Mouse (Mus musculus) midbrain, embryonic 10.5 days (tissue): ENCODE measurements around the gene Brd3os. TPM values are rescaled to one million over a fixed set of nuclear protein-coding genes. Genes with fewer than 3 reads are reported as not detected.

Source experiments
- DNase-seq: peaks from one replicate; pipeline ENCODE4 v3.0.0-alpha.2; 2017; ENCODE audit warnings: low spot score
- H3K27ac ChIP-seq: fragments of 300-500 bp; sonication (generic); replicated peaks from 2 replicates; pipeline ENCODE4 v1.5.1; 2016; ENCODE audit warnings: mild to moderate bottlenecking
- H3K27me3 ChIP-seq: fragments of 300-500 bp; sonication (generic); 2 replicates; pipeline ENCODE4 v1.6.1; 2016; ENCODE audit warnings: low read depth, mild to moderate bottlenecking; ENCODE audit not compliant: poor library complexity, severe bottlenecking
- H3K36me3 ChIP-seq: fragments of 300-500 bp; sonication (generic); 2 replicates; pipeline ENCODE4 v1.6.1; 2016; ENCODE audit warnings: mild to moderate bottlenecking, moderate library complexity
- H3K4me1 ChIP-seq: fragments of 300-500 bp; sonication (generic); 2 replicates; pipeline ENCODE4 v1.6.1; 2016
- H3K4me3 ChIP-seq: fragments of 300-500 bp; sonication (generic); 2 replicates; pipeline ENCODE4 v1.5.1; 2016; ENCODE audit warnings: mild to moderate bottlenecking, moderate library complexity
- H3K9me3 ChIP-seq: fragments of 300-500 bp; sonication (generic); replicated peaks from 2 replicates; pipeline ENCODE4 v1.6.1; 2016; ENCODE audit warnings: mild to moderate bottlenecking
- WGBS: fragments of 180-500 bp; shearing (Covaris S2); methylation state at CpG from one replicate; pipeline ENCODE4 v1.1.7; 2016; 5-methylcytosine and 5-hydroxymethylcytosine counted together
- polyA plus RNA-seq: library from polyadenylated mRNA; unstranded; fragments of >200 nt; fragmentation: Nextera tagmentation; extraction: Ambion mirVana; gene quantifications from 2 replicates; pipeline ENCODE4 v1.2.1, GENCODE M21; 2016

Gene Brd3os
- 9.2 and 11.9 TPM in 2 replicates for polyA plus RNA-seq

DNA sequence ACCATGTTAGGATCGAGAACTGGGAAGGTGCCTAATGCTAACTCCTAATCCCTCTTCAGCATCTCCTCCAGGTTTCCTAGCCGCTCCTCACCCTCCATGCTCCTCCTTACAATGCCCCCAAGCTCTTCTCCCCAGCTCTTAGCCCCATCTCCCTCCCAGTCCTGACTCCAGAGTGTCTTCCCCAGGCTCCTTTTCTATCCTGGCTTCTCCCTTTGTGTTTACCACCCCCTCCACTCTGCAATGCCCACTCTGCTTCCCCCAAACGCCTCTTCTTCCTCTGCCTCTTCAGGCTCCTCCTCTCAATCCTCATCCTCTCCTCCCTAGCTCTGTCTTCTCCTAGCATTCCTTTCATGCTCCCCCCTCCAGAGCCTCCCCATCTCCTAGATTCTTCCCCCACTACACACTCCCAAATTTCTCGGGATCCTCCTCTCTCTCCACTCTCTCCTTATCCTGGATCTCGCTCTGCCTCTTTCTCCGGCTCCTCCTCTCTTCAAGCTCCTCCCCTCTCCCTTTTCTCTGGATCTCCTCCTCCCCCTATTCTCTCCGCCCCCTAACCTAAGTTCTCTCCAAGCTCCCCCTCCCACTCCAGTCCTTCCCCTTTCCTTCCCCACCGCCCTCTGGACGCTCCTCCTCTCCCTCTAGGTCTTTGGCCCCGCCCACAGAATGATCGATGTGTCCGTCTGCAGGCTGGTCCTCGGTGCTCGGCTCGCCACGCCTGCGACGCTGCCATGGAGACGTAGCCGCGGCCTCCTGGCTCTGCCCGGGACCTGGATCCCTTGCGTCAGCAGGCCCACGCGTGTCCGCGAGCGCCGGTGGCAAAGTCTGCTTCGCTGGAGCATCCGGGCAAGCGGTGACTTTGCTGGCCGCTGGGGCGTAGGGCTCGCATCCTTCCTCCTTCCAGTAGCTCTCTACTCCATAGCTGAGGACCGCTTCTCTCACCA, at the start of gene Brd3os:
TSS of gene Brd3os (plus strand) at position 558 of the 941 bp plus-strand sequence.
- Histone ChIP-seq H3K36me3 (peaks cover 28% of the 10 kb centered on the region), H3K4me1 (peaks cover 22% of the 10 kb centered on the region), H3K9me3 (no peaks in the 10 kb centered on the region), H3K27me3 (no peaks in the 10 kb centered on the region), H3K4me3 (peak within 1 kb of the TSS; percentile 74), H3K27ac (peak within 1 kb of the TSS; percentile 88)
- WGBS = 3% methylated on average over 36 of the region's 36 CpGs
- DNase-seq = peak; percentile 99

DNA sequence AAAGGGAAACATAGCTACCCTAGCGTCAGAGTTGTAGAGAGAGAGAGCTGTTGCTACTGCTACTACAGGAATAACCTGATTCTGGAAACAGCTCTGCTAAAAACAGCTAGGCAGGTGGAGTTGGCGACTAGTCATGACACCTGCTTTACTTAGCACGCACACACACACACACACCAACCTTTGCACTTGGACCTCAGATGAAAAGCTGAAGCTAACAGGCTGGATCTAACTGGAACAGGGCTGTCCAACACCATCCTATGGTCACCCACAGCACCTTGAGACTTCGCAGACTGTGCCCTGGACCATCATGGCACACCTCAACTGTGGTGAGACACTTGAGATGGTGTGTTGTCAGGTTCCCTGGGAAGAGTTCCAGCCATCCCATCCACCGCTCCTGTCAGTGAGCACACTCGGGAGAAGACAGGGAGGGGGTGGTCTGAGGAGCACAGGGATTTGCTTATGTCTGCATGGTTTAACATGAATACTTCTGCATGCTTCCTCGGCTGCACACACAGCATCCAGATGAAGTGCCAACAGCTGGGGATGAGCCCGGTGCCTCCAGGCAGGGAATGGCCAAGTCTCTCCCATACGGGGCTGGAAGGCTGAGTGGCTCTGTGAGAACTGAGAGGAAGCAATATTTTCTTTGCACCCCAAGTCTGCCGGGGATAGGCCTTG, 47.8 kb upstream of the Brd3os start:
- H3K9me3 ChIP-seq = peaks cover 4% of the 10 kb centered on the region; the same call in 1 of the 2 replicates
- no peaks in the 10 kb centered on the region for H3K27me3 ChIP-seq
- 67% methylated on average over 10 of the region's 10 CpGs for WGBS
- no peak for DNase-seq
- H3K27ac ChIP-seq = peak overlapping the region; percentile 42; the same call in 1 of the 2 replicates
- no peak overlapping the region for H3K4me3 ChIP-seq
- peaks cover 4% of the 10 kb centered on the region for H3K36me3 ChIP-seq
- H3K4me1 ChIP-seq = peaks cover 91% of the 10 kb centered on the region

DNA sequence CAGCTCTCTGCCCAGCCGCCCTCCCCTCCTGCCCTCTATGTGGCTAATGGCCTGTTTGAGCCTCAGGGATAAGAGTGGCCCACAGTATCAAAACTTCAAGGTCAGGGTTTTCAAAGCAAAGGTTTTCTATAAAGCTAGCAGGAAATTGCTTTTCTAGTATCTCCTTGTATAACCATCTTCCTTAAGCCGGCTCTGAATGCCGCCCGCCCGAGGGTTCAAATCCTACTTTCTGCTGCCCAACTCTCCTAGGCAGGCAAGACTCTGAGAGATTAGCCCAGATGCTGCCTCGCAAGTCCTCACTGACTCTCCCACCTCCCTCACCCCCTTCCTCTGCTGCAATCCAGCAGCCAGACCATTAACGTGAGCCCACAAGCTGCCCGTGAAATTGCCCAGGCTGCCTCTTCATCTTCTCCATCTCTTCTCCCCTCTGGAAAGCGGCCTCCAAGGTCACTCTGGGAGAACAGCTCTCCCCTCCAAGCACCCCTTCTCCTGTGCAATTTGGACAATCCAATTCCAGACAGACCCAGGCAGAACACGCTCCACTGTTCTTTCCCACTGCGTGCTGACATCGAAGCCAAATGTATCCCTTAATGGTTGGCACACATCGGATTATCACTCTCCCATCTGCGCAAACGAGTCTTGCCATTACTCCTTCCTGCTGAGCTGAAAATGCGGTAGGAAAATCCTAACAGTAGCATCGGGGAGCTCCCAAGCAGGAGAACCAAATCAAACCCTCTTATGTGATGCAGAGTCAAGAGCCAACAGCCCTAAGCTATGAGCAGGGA, 45.3 kb upstream of the Brd3os start:
- 62% methylated on average over 17 of the region's 17 CpGs for WGBS
- no peak for DNase-seq
- H3K4me3 ChIP-seq = no peak overlapping the region

DNA sequence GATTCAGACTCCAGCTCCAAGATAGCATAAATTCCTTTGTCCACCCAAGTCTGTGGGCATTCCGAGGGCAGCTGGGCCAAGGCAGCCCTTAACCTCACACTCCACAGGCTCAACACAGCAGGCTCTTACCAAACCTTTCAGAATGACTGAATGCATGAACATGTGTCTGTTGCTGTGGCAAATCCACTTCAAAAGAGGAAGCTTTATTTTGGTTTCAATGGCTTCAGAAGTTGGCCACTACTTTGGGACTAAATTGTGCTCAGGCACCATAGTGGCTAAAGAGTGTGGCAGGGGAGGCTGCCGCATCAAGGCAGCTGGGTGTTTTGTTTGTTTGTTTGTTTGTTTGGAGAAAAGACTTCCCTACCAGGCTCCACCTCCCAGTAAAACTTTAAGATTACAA, 42.0 kb upstream of the Brd3os start:
- Histone ChIP-seq H3K4me3 (no peak overlapping the region), H3K36me3 (peaks cover 22% of the 10 kb centered on the region), H3K27ac (no peak overlapping the region), H3K4me1 (peaks cover 49% of the 10 kb centered on the region), H3K27me3 (no peaks in the 10 kb centered on the region), H3K9me3 (peaks cover 13% of the 10 kb centered on the region)
- DNase-seq = no peak
- WGBS = 97% methylated on average over 2 of the region's 2 CpGs

More for the DNA sequence above, 45.3 kb upstream of the Brd3os start:
- Histone ChIP-seq H3K9me3 (peaks cover 13% of the 10 kb centered on the region), H3K27me3 (no peaks in the 10 kb centered on the region), H3K36me3 (peaks cover 18% of the 10 kb centered on the region), H3K27ac (no peak overlapping the region), H3K4me1 (peaks cover 66% of the 10 kb centered on the region)

DNA sequence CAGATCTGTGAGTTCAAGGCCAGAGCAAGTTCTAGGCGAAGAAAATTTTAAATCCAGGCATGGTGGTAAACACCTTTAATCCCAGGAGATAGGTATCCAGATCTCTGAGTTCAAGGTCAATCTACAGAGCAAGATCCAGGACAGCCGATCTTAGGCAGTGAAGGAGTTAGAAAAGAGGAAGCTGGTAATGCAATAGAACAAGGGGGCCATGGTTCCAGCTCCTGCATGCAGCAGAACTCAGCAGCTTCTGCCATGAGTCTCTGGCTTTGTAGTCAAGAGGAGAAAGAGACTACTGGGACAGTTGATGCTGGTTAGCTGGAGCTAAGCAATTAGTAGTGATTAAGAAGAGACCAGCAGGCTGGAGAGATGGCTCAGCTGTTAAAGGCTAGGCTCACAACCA, 40.6 kb upstream of the Brd3os start:
- Histone ChIP-seq H3K27me3 (no peaks in the 10 kb centered on the region), H3K4me1 (peaks cover 48% of the 10 kb centered on the region), H3K4me3 (no peak overlapping the region), H3K36me3 (peaks cover 22% of the 10 kb centered on the region), H3K9me3 (peaks cover 13% of the 10 kb centered on the region), H3K27ac (no peak overlapping the region)
- no peak for DNase-seq
- 97% methylated on average over 2 of the region's 2 CpGs for whole genome bisulfite sequencing

DNA sequence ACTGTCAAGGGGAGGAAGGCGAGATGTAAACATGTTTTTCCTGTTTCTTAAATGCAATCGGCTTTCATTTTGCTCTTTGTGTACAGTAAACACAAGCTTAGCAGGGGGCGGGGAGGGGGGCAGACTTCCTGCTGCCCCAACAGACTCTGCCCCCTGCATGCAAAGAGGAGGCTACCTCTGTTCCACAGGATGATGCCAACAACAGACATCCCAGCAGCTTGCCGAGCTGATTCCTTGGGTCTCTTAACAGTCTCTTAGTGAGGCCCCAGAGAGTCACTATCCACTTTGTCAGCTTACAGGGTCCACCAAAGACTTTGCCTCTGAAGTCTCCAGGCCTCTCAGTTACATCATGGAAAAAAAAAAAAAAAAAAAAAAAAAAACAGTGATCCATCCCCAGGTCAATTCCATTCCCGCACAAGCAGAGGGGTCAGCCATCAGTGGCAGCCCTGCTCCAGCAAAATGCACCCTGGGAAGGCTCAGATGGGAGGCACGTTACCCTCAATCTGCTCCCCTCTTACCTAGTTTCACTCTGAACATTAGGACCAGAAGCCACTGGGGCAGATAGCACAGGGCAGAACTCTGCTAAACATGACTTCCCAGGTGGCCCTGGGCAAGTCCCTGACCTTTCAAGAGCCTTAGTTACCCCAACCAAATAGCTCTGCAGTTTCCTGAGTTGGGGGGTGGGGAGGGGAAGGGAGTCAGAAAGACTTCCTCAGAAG, 37.6 kb upstream of the Brd3os start:
- H3K27me3 ChIP-seq = no peaks in the 10 kb centered on the region
- no peak overlapping the region for H3K4me3 ChIP-seq
- H3K4me1 ChIP-seq = peaks cover 56% of the 10 kb centered on the region
- 54% methylated on average over 6 of the region's 6 CpGs for WGBS
- H3K9me3 ChIP-seq = peaks cover 7% of the 10 kb centered on the region
- H3K36me3 ChIP-seq = peaks cover 15% of the 10 kb centered on the region
- peak overlapping the region; percentile 56; the same call in 1 of the 2 replicates for H3K27ac ChIP-seq
- DNase-seq = no peak

DNA sequence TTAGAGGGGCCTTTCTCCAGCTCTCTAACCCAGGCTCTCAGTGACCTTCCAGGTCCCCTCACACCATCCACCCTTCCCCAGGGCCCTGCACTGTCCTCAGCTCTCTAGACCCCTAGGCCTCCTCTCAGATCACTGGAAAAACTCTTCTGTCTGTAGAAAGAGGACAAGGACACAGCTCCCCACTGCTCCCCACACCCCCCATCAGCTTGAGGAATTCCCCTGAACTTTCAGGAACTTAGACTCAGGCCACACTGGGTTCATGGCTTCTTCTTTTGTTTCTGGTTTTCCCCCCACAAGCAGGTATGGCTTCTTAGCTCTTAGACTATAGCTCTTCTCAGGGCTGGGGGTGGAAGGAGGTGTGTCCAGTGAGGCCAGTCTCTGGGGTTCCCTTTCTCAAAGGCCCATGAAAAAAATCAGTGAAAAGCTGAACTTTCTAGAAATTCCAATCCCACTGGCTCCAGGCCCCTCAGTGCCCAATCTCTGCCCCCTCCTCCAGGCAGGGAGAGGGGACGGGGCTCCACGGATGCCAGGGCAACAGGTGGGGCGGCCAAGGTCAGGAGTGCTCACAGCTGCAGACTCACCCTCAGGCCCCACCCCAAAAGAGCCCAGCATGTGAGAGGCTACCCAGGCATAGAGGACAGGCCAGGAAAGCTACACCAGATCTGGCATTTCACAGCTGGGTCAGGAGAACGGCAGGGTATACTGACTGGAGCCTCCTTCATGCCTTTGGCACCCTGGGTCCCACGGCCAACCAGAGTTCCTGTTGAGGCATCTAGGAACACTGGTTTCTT, 36.8 kb upstream of the Brd3os start:
- H3K4me1 ChIP-seq = peaks cover 60% of the 10 kb centered on the region
- H3K4me3 ChIP-seq = no peak overlapping the region
- H3K9me3 ChIP-seq = no peaks in the 10 kb centered on the region
- no peak for DNase-seq
- H3K27ac ChIP-seq = peak overlapping the region; percentile 56
- H3K27me3 ChIP-seq = no peaks in the 10 kb centered on the region
- 63% methylated on average over 5 of the region's 5 CpGs for WGBS
- H3K36me3 ChIP-seq = peaks cover 8% of the 10 kb centered on the region

DNA sequence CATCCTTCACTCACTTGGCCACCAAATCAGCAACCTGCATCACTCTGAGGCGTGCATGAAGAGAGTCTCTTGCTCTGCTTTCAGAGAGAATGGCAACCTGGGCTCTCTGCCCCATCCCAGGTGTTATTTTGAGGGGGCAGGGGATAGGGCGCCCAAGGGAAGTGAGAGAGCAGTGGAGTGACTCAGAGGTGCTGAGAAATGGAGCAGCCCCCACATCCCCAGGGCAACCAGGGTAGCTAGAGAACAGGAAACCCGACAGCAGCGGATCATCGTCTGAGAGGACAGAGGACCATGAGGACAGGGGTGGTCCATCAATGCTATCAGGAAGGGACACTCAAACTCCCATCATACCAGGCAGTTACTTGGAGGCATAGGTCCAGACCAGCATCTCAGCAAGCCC, 35.2 kb upstream of the Brd3os start:
- H3K4me1 ChIP-seq = peaks cover 75% of the 10 kb centered on the region
- H3K36me3 ChIP-seq = peaks cover 3% of the 10 kb centered on the region; the same call in 1 of the 2 replicates
- H3K9me3 ChIP-seq = no peaks in the 10 kb centered on the region
- DNase-seq = no peak
- no peaks in the 10 kb centered on the region for H3K27me3 ChIP-seq
- 92% methylated on average over 5 of the region's 5 CpGs for WGBS
- no peak overlapping the region for H3K4me3 ChIP-seq
- no peak overlapping the region for H3K27ac ChIP-seq

DNA sequence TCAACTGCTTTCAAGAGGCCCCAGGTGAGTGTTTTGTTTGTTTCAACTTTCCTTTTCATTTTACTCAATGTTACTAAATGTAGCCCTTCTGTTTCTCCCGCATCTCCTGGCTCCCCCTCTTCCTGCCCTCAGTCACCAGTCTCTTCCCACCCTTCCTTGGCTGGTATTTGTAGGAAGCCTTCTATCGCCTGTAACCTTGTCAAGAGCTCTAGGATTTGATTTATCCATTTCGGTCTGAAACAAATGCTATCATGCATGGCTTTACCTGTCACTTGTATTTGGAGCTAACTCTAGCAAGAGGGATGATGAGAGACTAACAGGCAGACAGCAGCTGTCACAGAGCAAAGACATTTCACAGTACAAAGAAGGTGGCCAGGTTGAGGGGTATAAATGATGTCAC, 33.9 kb upstream of the Brd3os start:
- peak overlapping the region; percentile 38; the same call in 1 of the 2 replicates for H3K27ac ChIP-seq
- no peak for DNase-seq
- H3K4me1 ChIP-seq = peaks cover 88% of the 10 kb centered on the region
- WGBS = 79% methylated on average over 3 of the region's 3 CpGs
- H3K4me3 ChIP-seq = no peak overlapping the region
- H3K9me3 ChIP-seq = no peaks in the 10 kb centered on the region
- H3K36me3 ChIP-seq = no peaks in the 10 kb centered on the region
- H3K27me3 ChIP-seq = no peaks in the 10 kb centered on the region

DNA sequence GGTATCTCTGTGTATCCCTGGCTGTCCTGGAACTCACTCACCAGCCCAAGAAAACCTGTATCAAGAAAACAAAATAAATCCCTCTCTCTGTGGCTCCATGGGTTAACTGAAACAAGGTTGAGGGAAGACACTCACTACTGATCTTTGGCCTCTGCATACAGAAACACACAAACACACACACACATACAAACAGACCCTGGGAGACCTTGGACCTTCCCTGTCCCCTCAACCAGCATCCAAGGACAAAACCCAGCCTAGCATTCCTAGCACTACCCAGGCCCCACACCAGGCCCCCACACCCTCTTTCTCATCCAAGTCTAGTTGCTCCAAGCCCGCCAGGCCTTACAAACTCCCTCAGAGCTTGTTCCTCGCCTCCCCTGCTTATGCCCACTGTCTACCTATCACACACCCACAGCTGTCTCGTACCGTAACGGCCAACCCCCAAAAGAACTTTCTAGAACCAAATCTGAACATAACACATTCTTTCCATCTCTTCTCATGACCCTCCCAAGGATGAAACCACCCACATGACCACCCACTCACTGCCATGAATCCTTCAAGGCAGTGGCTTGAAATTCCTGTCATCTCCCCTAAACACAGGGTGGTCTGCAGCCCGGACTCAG, 31.5 kb upstream of the Brd3os start:
- 93% methylated on average over 6 of the region's 6 CpGs for WGBS
- Histone ChIP-seq H3K9me3 (no peaks in the 10 kb centered on the region), H3K4me3 (no peak overlapping the region), H3K36me3 (no peaks in the 10 kb centered on the region), H3K4me1 (peaks cover 91% of the 10 kb centered on the region), H3K27me3 (no peaks in the 10 kb centered on the region), H3K27ac (peak overlapping the region; percentile 87)
- no peak for DNase-seq

DNA sequence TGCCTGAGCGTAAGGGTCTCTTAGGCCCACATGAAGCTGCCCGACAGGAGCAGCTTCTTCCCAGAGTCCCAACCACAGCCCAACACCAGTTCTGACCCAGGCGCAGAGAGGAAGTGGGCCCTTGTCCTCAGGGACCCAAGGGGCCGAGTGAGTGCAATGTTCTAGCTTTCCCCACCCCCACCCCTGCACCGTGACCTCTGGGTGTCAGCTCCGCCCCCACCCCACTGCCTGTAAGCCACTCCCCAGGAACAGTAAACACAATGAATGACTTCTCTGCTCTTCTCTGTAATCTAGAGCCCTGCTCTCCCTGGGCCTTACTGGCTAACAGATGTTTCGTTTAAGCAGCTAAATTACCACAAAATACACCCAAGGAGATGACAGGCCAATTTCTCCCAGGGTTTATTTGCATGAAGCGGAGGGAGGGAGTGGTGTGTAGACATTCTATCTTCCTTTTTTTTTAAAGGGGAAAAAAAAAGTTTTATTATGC, 30.4 kb upstream of the Brd3os start:
- peak; percentile 48 for DNase-seq
- WGBS = 20% methylated on average over 8 of the region's 8 CpGs
- H3K27ac ChIP-seq = peak overlapping the region; percentile 87
- H3K4me1 ChIP-seq = peaks cover 93% of the 10 kb centered on the region
- H3K36me3 ChIP-seq = no peaks in the 10 kb centered on the region
- peak overlapping the region; percentile 38 for H3K4me3 ChIP-seq
- H3K27me3 ChIP-seq = no peaks in the 10 kb centered on the region
- H3K9me3 ChIP-seq = no peaks in the 10 kb centered on the region
